Mouse (Mus musculus) ovary, adult 18-20 months (tissue): ENCODE results near the gene Xrcc2.

Source experiments
- DNase-seq: peaks from one replicate; pipeline ENCODE4 v3.0.0; 2022; ENCODE audit warnings: low spot score, mixed read lengths

Gene Xrcc2

DNA sequence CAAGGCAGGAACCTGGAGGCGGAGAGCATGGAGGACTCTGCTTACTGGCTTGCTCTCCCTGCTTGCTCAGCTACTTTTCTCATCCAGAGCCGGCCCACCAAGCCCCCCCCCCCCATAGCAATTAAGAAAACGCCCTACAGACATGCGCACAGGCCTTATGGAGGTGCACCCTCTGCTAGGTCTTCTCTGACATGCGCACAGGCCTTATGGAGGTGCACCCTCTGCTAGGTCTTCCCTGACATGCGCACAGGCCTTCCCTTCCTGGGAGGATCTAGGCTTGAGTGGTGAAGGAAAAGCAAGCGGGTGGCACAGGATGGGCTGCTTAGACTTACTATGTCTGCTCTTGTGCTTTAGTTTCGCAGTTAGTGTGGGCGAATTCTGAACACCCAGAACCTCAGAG lies 37.3 kb downstream of the Xrcc2 start:
- DNase-seq = no peak

GRCm38 (mm10) chr5:25666684-25667083 lies 38.9 kb downstream of the Xrcc2 start:
- no peak for DNase-seq

- DNase-seq = no peak
Observed at GRCm38 (mm10) chr5:25666108-25666507, 39.5 kb downstream of the Xrcc2 start.

GRCm38 (mm10) chr5:25665516-25665915 lies 40.1 kb downstream of the Xrcc2 start:
- DNase-seq = no peak

- no peak for DNase-seq
Observed at GRCm38 (mm10) chr5:25663165-25663564, 42.5 kb downstream of the Xrcc2 start.

- DNase-seq = no peak
Observed at GRCm38 (mm10) chr5:25654578-25654987, 51.0 kb downstream of the Xrcc2 start.

GRCm38 (mm10) chr5:25653377-25653776 lies 52.2 kb downstream of the Xrcc2 start:
- DNase-seq = no peak

- DNase-seq = no peak
Observed at GRCm38 (mm10) chr5:25652435-25652834, 53.2 kb downstream of the Xrcc2 start.

- DNase-seq = no peak
Observed at GRCm38 (mm10) chr5:25645661-25646364, 59.8 kb downstream of the Xrcc2 start.

GRCm38 (mm10) chr5:25644509-25644908 lies 61.1 kb downstream of the Xrcc2 start:
- DNase-seq = no peak

GRCm38 (mm10) chr5:25642741-25643140 lies 62.9 kb downstream of the Xrcc2 start:
- no peak for DNase-seq
